Mouse (Mus musculus) gastrocnemius, adult 2 months (tissue): ENCODE measurements around the gene Cep295. TPM values are rescaled to one million over a fixed set of nuclear protein-coding genes. Genes with fewer than 3 reads are reported as not detected.
"Not testable (repeated sequence)": the region's sequence is repeated elsewhere in the genome, so short reads cannot be mapped to it uniquely, and the experiment has no call there.

ENCODE experiments used
- DNase-seq: peaks from one replicate; pipeline ENCODE4 v3.0.0; 2022
- H3K27ac ChIP-seq: fragments of 200-600 bp; 2 replicates; pipeline ENCODE4 v1.8.1; 2022; ENCODE audit warnings: mild to moderate bottlenecking
- H3K4me3 ChIP-seq: fragments of 200-600 bp; 2 replicates; pipeline ENCODE4 v1.8.1; 2022; ENCODE audit warnings: mild to moderate bottlenecking, moderate library complexity
- CTCF ChIP-seq: fragments of 200-600 bp; IDR thresholded peaks from 2 replicates; pipeline ENCODE4 v1.8.1; 2022; ENCODE audit warnings: antibody characterized with exemption, mild to moderate bottlenecking, moderate library complexity
- intact Hi-C: fragments of 180-260 bp; cut with DNase I; formaldehyde crosslinking; loops from one replicate; pipeline ENCODE4 v1.15.1; 2025
- total RNA-seq, 2 experiments: library from RNA; stranded (reverse); gene quantifications; 2 replicates each; pipeline ENCODE4 v1.2.3; 2021

Gene Cep295
- total RNA-seq, 2 experiments from 2014 or later: 5.1 to 5.9 TPM

- no peak overlapping the region for H3K4me3 ChIP-seq
- no peak for DNase-seq
- H3K27ac ChIP-seq: no peak overlapping the region
- no peak for TF ChIP-seq CTCF
- intact Hi-C loops: no loop called here
Measured at GRCm38 (mm10) chr9:15302881-15303280, 54.7 kb downstream of the Cep295 start.

- intact Hi-C loops, H3K4me3 ChIP-seq, DNase-seq: not testable (repeated sequence)
- peak overlapping the region; percentile 78 for H3K27ac ChIP-seq
- peak; percentile 42 for TF ChIP-seq CTCF
Measured at GRCm38 (mm10) chr9:15302006-15302405, 55.6 kb downstream of the Cep295 start.

- intact Hi-C loops: no loop called here
- no peak for TF ChIP-seq CTCF
- DNase-seq: peak; percentile 55
- Histone ChIP-seq H3K27ac (peak overlapping the region; percentile 78), H3K4me3 (peak overlapping the region; percentile 26)
Measured at GRCm38 (mm10) chr9:15301399-15301798, 56.2 kb downstream of the Cep295 start.

GRCm38 (mm10) chr9:15300056-15300455, 57.5 kb downstream of the Cep295 start:
- DNase-seq: no peak
- intact Hi-C loops: no loop called here
- no peak overlapping the region for H3K27ac ChIP-seq
- TF ChIP-seq CTCF: no peak
- H3K4me3 ChIP-seq: no peak overlapping the region

GRCm38 (mm10) chr9:15298451-15298850, 59.1 kb downstream of the Cep295 start:
- Histone ChIP-seq H3K4me3 (no peak overlapping the region), H3K27ac (no peak overlapping the region)
- intact Hi-C loops: no loop called here
- no peak for TF ChIP-seq CTCF
- no peak for DNase-seq

- no peak overlapping the region for H3K27ac ChIP-seq
- DNase-seq: no peak
- no peak overlapping the region for H3K4me3 ChIP-seq
- no peak for TF ChIP-seq CTCF
- intact Hi-C loops: no loop called here
Measured at GRCm38 (mm10) chr9:15297112-15297511, 60.5 kb downstream of the Cep295 start.

GRCm38 (mm10) chr9:15289251-15289650, 68.3 kb downstream of the Cep295 start:
- no peak overlapping the region for H3K4me3 ChIP-seq
- no peak for TF ChIP-seq CTCF
- intact Hi-C loops: no loop called here
- no peak for DNase-seq
- H3K27ac ChIP-seq: no peak overlapping the region

- DNase-seq: no peak
- TF ChIP-seq CTCF: no peak
- Histone ChIP-seq H3K27ac (no peak overlapping the region), H3K4me3 (no peak overlapping the region)
- intact Hi-C loops: no loop called here
Measured at GRCm38 (mm10) chr9:15288402-15288801, 69.2 kb downstream of the Cep295 start.

- intact Hi-C loops: no loop called here
- TF ChIP-seq CTCF: no peak
- H3K27ac ChIP-seq: no peak overlapping the region
- H3K4me3 ChIP-seq: no peak overlapping the region
- DNase-seq: no peak
Measured at GRCm38 (mm10) chr9:15287846-15288245, 69.7 kb downstream of the Cep295 start.

GRCm38 (mm10) chr9:15285443-15285842, 72.1 kb downstream of the Cep295 start:
- H3K4me3 ChIP-seq: no peak overlapping the region
- intact Hi-C loops: no loop called here

GRCm38 (mm10) chr9:15280491-15280879, 77.1 kb downstream of the Cep295 start:
- intact Hi-C loops: loop anchor here (1.0 kb wide), 1 partner anchor 26 kb away; the partner anchor contains the start of genes 4931406C07Rik and Taf1d
- H3K4me3 ChIP-seq: peak overlapping the region; percentile 89
- DNase-seq: no peak
- H3K27ac ChIP-seq: peak overlapping the region; percentile 93
- TF ChIP-seq CTCF: no peak

More at GRCm38 (mm10) chr9:15285443-15285842, 72.1 kb downstream of the Cep295 start:
- no peak overlapping the region for H3K27ac ChIP-seq
- DNase-seq: no peak
- peak; percentile 34 for TF ChIP-seq CTCF

GRCm38 (mm10) chr9:15279649-15280490, 77.7 kb downstream of the Cep295 start, which contains the start of gene Med17:
Med17 (minus strand) TSS chr9:15279931.
- DNase-seq: peak; percentile 95
- peak within 1 kb of the TSS; percentile 93 for H3K27ac ChIP-seq
- TF ChIP-seq CTCF: no peak
- intact Hi-C loops: loop anchor here (1.0 kb wide), 1 partner anchor 26 kb away; the partner anchor contains the start of genes 4931406C07Rik and Taf1d
- peak within 1 kb of the TSS; percentile 89 for H3K4me3 ChIP-seq

- H3K27ac ChIP-seq: peak overlapping the region; percentile 93
- no peak for DNase-seq
- TF ChIP-seq CTCF: no peak
- intact Hi-C loops: no loop called here
- H3K4me3 ChIP-seq: peak overlapping the region; percentile 89
Measured at GRCm38 (mm10) chr9:15279139-15279648, 78.4 kb downstream of the Cep295 start.
